Mouse (Mus musculus) left cerebral cortex, adult 9 months (tissue): Measurements from ENCODE around the gene Gm10190.
"Not testable (repeated sequence)": the region's sequence is repeated elsewhere in the genome, so short reads cannot be mapped to it uniquely, and the experiment has no call there.

ENCODE experiments used
- DNase-seq, 2 experiments: peaks; one replicate each; pipeline ENCODE4 v3.0.0; 2022; ENCODE audit warnings: low spot score in 2 of 2

Gm10190 gene

GRCm38 (mm10) chr17:80372989-80373725 lies at the start of gene Gm10190:
TSS of gene Gm10190 (minus strand) at chr17:80373541.
- peak; percentile 75 to 83 for DNase-seq

GRCm38 (mm10) chr17:80420998-80421397 lies 47.7 kb upstream of the Gm10190 start:
- no peak for DNase-seq

- no peak for DNase-seq
Measured at GRCm38 (mm10) chr17:80418572-80419210, 45.4 kb upstream of the Gm10190 start.

- no peak for DNase-seq
Measured at GRCm38 (mm10) chr17:80411182-80411581, 37.8 kb upstream of the Gm10190 start.

GRCm38 (mm10) chr17:80398243-80398642 lies 24.9 kb upstream of the Gm10190 start:
- no peak for DNase-seq

GRCm38 (mm10) chr17:80391423-80392403 lies 18.4 kb upstream of the Gm10190 start:
- peak in 1 of 2 experiments; percentile 13 for DNase-seq

GRCm38 (mm10) chr17:80390024-80390423 lies 16.7 kb upstream of the Gm10190 start:
- no peak for DNase-seq

- no peak for DNase-seq
Measured at GRCm38 (mm10) chr17:80385671-80386070, 12.3 kb upstream of the Gm10190 start.

GRCm38 (mm10) chr17:80378386-80378785 lies 5.0 kb upstream of the Gm10190 start:
- DNase-seq = not testable (repeated sequence)

GRCm38 (mm10) chr17:80373726-80374096 lies 370 bp upstream of the Gm10190 start:
- DNase-seq = no peak

GRCm38 (mm10) chr17:80368606-80369005 lies 4.7 kb downstream of the Gm10190 start:
- no peak for DNase-seq

GRCm38 (mm10) chr17:80367276-80367675 lies 6.1 kb downstream of the Gm10190 start:
- DNase-seq = no peak

GRCm38 (mm10) chr17:80360245-80360644 lies 13.1 kb downstream of the Gm10190 start:
- no peak for DNase-seq

GRCm38 (mm10) chr17:80347234-80347633 lies 26.1 kb downstream of the Gm10190 start:
- DNase-seq = no peak

GRCm38 (mm10) chr17:80346591-80347125 lies 26.7 kb downstream of the Gm10190 start:
- DNase-seq = no peak

GRCm38 (mm10) chr17:80345277-80345676 lies 28.1 kb downstream of the Gm10190 start:
- no peak for DNase-seq

- no peak for DNase-seq
Measured at GRCm38 (mm10) chr17:80332386-80332785, 41.0 kb downstream of the Gm10190 start.

GRCm38 (mm10) chr17:80326431-80326830 lies 46.9 kb downstream of the Gm10190 start:
- no peak for DNase-seq

GRCm38 (mm10) chr17:80325456-80325855 lies 47.9 kb downstream of the Gm10190 start:
- DNase-seq = no peak

- DNase-seq = no peak
Measured at GRCm38 (mm10) chr17:80324521-80324920, 48.8 kb downstream of the Gm10190 start.

- no peak for DNase-seq
Measured at GRCm38 (mm10) chr17:80323658-80324057, 49.7 kb downstream of the Gm10190 start.
